19 mouse cellular contexts compared by ENCODE assay signal in the genomic region with DNA sequence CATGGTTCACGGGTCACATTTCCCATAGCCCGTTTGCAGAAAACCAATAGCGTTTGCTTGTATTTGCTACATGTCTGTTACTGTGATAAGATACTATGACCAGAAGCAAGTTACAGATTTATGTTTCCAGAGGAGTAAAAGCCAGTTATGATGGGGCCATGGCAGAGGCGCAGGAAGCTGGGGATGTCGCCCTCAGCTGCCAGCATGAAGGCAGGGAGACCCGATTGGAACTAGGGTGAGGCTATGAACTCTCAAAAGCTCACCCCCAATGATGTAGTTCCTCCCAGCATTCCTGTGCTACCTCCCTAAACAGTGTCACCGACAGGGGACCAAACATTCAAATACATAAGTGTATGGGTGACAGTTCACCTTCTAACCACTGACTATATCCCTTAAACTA.
"Had no signal": no experiment of that assay in that cellular context is flagged by ENCODE, and none has a peak within 500 bp of the region (broad histone marks: within the 10 kb centered on the region; RNA-seq: fewer than 3 reads in every experiment).

No protein-coding gene starts in this region.

- H3K9ac ChIP-seq: liver, embryonic 15.5 days; lung, embryonic 14.5 days; midbrain, embryonic 13.5 days; midbrain, embryonic 15.5 days; neural tube, embryonic 13.5 days; neural tube, embryonic 15.5 days had no signal

- ATAC-seq: midbrain, embryonic 13.5 days; midbrain, embryonic 15.5 days had no signal

- H3K4me3 ChIP-seq: liver, embryonic 15.5 days; midbrain, embryonic 10.5 days; midbrain, embryonic 13.5 days; midbrain, embryonic 15.5 days; myocyte; neural tube, embryonic 13.5 days; neural tube, embryonic 15.5 days had no signal

- H3K36me3 ChIP-seq: liver, embryonic 15.5 days; midbrain, embryonic 10.5 days; midbrain, embryonic 13.5 days; midbrain, embryonic 15.5 days; neural tube, embryonic 13.5 days had no signal

- DNase-seq: lung, adult 18-20 months; lung, embryonic 14.5 days; lung, postnatal 10 days; lung, postnatal 4 days; retina, postnatal 1 day; right cerebral cortex, adult 18-20 months; right cerebral cortex, postnatal 25 days; right cerebral cortex, postnatal 4 days; spleen, adult 18-20 months; thymus, adult 18-20 months; thymus, postnatal 14 days; thymus, postnatal 36 days had no signal

- H3K9me3 ChIP-seq: liver, embryonic 15.5 days; midbrain, embryonic 10.5 days; midbrain, embryonic 13.5 days; midbrain, embryonic 15.5 days; neural tube, embryonic 13.5 days; neural tube, embryonic 15.5 days had no signal

- H3K4me1 ChIP-seq: liver, embryonic 15.5 days; midbrain, embryonic 10.5 days; midbrain, embryonic 13.5 days; midbrain, embryonic 15.5 days; neural tube, embryonic 13.5 days; neural tube, embryonic 15.5 days had no signal

- H3K27ac ChIP-seq: liver, embryonic 15.5 days; midbrain, embryonic 10.5 days; midbrain, embryonic 13.5 days; midbrain, embryonic 15.5 days; neural tube, embryonic 13.5 days; neural tube, embryonic 15.5 days had no signal

- H3K27me3 ChIP-seq: liver, embryonic 15.5 days; midbrain, embryonic 13.5 days; midbrain, embryonic 15.5 days; neural tube, embryonic 13.5 days; neural tube, embryonic 15.5 days had no signal

- H3K4me2 ChIP-seq: liver, embryonic 15.5 days; lung, embryonic 14.5 days; midbrain, embryonic 13.5 days; midbrain, embryonic 15.5 days; neural tube, embryonic 13.5 days; neural tube, embryonic 15.5 days had no signal
